Mouse (Mus musculus) embryo, embryonic 11 days (tissue): ENCODE measurements around the gene Lpcat3.
"Not testable (repeated sequence)": the region's sequence is repeated elsewhere in the genome, so short reads cannot be mapped to it uniquely, and the experiment has no call there.

Source experiments
- DNase-seq: peaks from one replicate; pipeline ENCODE4 v3.0.0-alpha.2; 2015

Gene Lpcat3

GRCm38 (mm10) chr6:124678769-124679168, 15.9 kb downstream of the Lpcat3 start:
- DNase-seq = no peak

GRCm38 (mm10) chr6:124679486-124679885, 16.7 kb downstream of the Lpcat3 start:
- DNase-seq = no peak

- not testable (repeated sequence) for DNase-seq
Observed at GRCm38 (mm10) chr6:124682291-124682690, 19.5 kb downstream of the Lpcat3 start.

- DNase-seq = no peak
Observed at GRCm38 (mm10) chr6:124683591-124684417, 21.0 kb downstream of the Lpcat3 start.

- no peak for DNase-seq
Observed at GRCm38 (mm10) chr6:124685606-124686386, 23.0 kb downstream of the Lpcat3 start.

GRCm38 (mm10) chr6:124686644-124687043, 23.8 kb downstream of the Lpcat3 start:
- not testable (repeated sequence) for DNase-seq

GRCm38 (mm10) chr6:124688151-124688758, 25.4 kb downstream of the Lpcat3 start:
- DNase-seq = no peak

- no peak for DNase-seq
Observed at GRCm38 (mm10) chr6:124689011-124689410, 26.2 kb downstream of the Lpcat3 start.

- DNase-seq = no peak
Observed at GRCm38 (mm10) chr6:124690517-124690916, 27.7 kb downstream of the Lpcat3 start.

- DNase-seq = no peak
Observed at GRCm38 (mm10) chr6:124693243-124693981, 30.6 kb downstream of the Lpcat3 start.

- no peak for DNase-seq
Observed at GRCm38 (mm10) chr6:124694166-124694955, 31.5 kb downstream of the Lpcat3 start.

- DNase-seq = no peak
Observed at GRCm38 (mm10) chr6:124696441-124697150, 33.8 kb downstream of the Lpcat3 start.

GRCm38 (mm10) chr6:124698751-124699150, 35.9 kb downstream of the Lpcat3 start:
- DNase-seq = no peak

- no peak for DNase-seq
Observed at GRCm38 (mm10) chr6:124699366-124699765, 36.5 kb downstream of the Lpcat3 start.

- DNase-seq = no peak
Observed at GRCm38 (mm10) chr6:124699962-124700610, 37.3 kb downstream of the Lpcat3 start.

GRCm38 (mm10) chr6:124701338-124701737, 38.5 kb downstream of the Lpcat3 start:
- DNase-seq = no peak

GRCm38 (mm10) chr6:124702102-124702783, 39.4 kb downstream of the Lpcat3 start:
- DNase-seq = no peak

GRCm38 (mm10) chr6:124702784-124703103, 39.9 kb downstream of the Lpcat3 start:
- DNase-seq = peak; percentile 73

GRCm38 (mm10) chr6:124703789-124704188, 41.0 kb downstream of the Lpcat3 start:
- DNase-seq = no peak

- no peak for DNase-seq
Observed at GRCm38 (mm10) chr6:124704417-124704816, 41.6 kb downstream of the Lpcat3 start.
